In genomic region chr3:20366558-20367522, GRCm38 (mm10) we compare ENCODE assay signal across 9 mouse cellular contexts. TPM values are rescaled to one million over a fixed set of nuclear protein-coding genes. Genes with fewer than 3 reads are reported as not detected.
A peak's percentile ranks its signal among the peaks of the same experiment; 100 is the strongest.
DNase-seq lines count a peak whose midpoint lies in the region; ATAC-seq and TF ChIP-seq lines count a peak whose summit lies in the region.
"Had no signal": no experiment of that assay in that cellular context is flagged by ENCODE, and none has a peak within 500 bp of the region (broad histone marks: within the 10 kb centered on the region; RNA-seq: fewer than 3 reads in every experiment).

Gene Agtr1b, minus strand, starts transcription at chr3:20367177.

- no peak for TF ChIP-seq CTCF in cerebellum, adult 2 months (IDR thresholded peaks at IDR 0.05; ENCODE audit: borderline replicate concordance, insufficient read depth, low read depth, low read length)

- no peaks in the 10 kb centered on the region for H3K9me3 ChIP-seq in lung, embryonic 16.5 days (ENCODE audit: control insufficient read depth, low read length)
- H3K9me3 ChIP-seq in heart, embryonic 16.5 days (replicated peaks; ENCODE audit: control insufficient read depth, low read length): no peaks in the 10 kb centered on the region
- no peaks in the 10 kb centered on the region for H3K9me3 ChIP-seq in stomach, embryonic 15.5 days

- no peak for TF ChIP-seq POLR2A in cerebellum, adult 2 months (IDR thresholded peaks at IDR 0.05; ENCODE audit: borderline replicate concordance, insufficient read depth, low read length)

- H3K27me3 ChIP-seq in cerebellum, adult 2 months (ENCODE audit: control insufficient read depth, insufficient read depth, low read length): no peaks in the 10 kb centered on the region
- H3K27me3 ChIP-seq in lung, embryonic 16.5 days (ENCODE audit: control insufficient read depth, insufficient read depth, low read depth, low read length): no peaks in the 10 kb centered on the region
- H3K27me3 ChIP-seq in heart, embryonic 16.5 days (ENCODE audit: control insufficient read depth, insufficient read depth, low read length): no peaks in the 10 kb centered on the region
- H3K27me3 ChIP-seq in stomach, embryonic 15.5 days (replicated peaks): no peaks in the 10 kb centered on the region

- 7% methylated on average over 19 of the region's 19 CpGs for WGBS in cerebellum, adult 2 months
- 11% methylated on average over 19 of the region's 19 CpGs for WGBS in lung, embryonic 16.5 days
- WGBS in heart, embryonic 16.5 days: 10% methylated on average over 19 of the region's 19 CpGs
- WGBS in stomach, embryonic 15.5 days: 9% methylated on average over 19 of the region's 19 CpGs

- DNase-seq in cerebellum, postnatal 14 days: peak; percentile 26 to 29
- no peak for DNase-seq in cerebellum, adult 2 months
- no peak for DNase-seq in lung, postnatal 36 days
- peak; percentile 32 for DNase-seq in lung, postnatal 10 days

- ATAC-seq in lung, embryonic 16.5 days (ENCODE audit: low read depth): peak; percentile 95
- 0 out of 2 replicates have a peak, but pooled peaks have one; percentile 49 for ATAC-seq in heart, embryonic 16.5 days (replicated peaks; ENCODE audit: extremely low read depth, insufficient read depth, low FRiP score)
- peak; percentile 81 for ATAC-seq in stomach, embryonic 15.5 days (ENCODE audit: insufficient read depth, low FRiP score, low read depth)
- ATAC-seq in erythroid progenitor cell, adult 5-6 weeks (replicated peaks; ENCODE audit: low FRiP score, poor library complexity, severe bottlenecking): no peak

- no peak within 1 kb of the TSS for H3K27ac ChIP-seq in cerebellum, adult 2 months (ENCODE audit: insufficient read depth, low read length)
- 0 out of 2 replicates have a peak within 1 kb of the TSS, but pooled peaks have one; percentile 43 for H3K27ac ChIP-seq in lung, embryonic 16.5 days (ENCODE audit: low read length)
- no peak within 1 kb of the TSS for H3K27ac ChIP-seq in heart, embryonic 16.5 days (ENCODE audit: low read length)
- H3K27ac ChIP-seq in stomach, embryonic 15.5 days: peak within 1 kb of the TSS; percentile 61
- H3K27ac ChIP-seq: macrophage had no signal

- no peaks in the 10 kb centered on the region for H3K4me1 ChIP-seq in cerebellum, adult 2 months (ENCODE audit: control insufficient read depth, insufficient read depth, low read length)
- H3K4me1 ChIP-seq in lung, embryonic 16.5 days (replicated peaks; ENCODE audit: control insufficient read depth, insufficient read depth, low read length): no peaks in the 10 kb centered on the region
- no peaks in the 10 kb centered on the region for H3K4me1 ChIP-seq in heart, embryonic 16.5 days (ENCODE audit: control insufficient read depth, insufficient read depth, low read length)
- no peaks in the 10 kb centered on the region for H3K4me1 ChIP-seq in stomach, embryonic 15.5 days

- H3K4me3 ChIP-seq in cerebellum, adult 2 months (replicated peaks; ENCODE audit: insufficient read depth, low read depth, low read length): no peak within 1 kb of the TSS
- H3K4me3 ChIP-seq in lung, embryonic 16.5 days (ENCODE audit: low read length): peak within 1 kb of the TSS; percentile 47
- H3K4me3 ChIP-seq in heart, embryonic 16.5 days (ENCODE audit: low read length): peak within 1 kb of the TSS; percentile 38
- H3K4me3 ChIP-seq in stomach, embryonic 15.5 days (replicated peaks): peak within 1 kb of the TSS; percentile 33

- H3K36me3 ChIP-seq in lung, embryonic 16.5 days (ENCODE audit: control insufficient read depth, insufficient read depth, low read length): no peaks in the 10 kb centered on the region
- H3K36me3 ChIP-seq in heart, embryonic 16.5 days (ENCODE audit: control insufficient read depth, insufficient read depth): no peaks in the 10 kb centered on the region
- H3K36me3 ChIP-seq in stomach, embryonic 15.5 days: no peaks in the 10 kb centered on the region

- peak within 1 kb of the TSS; percentile 63 for H3K9ac ChIP-seq in lung, embryonic 16.5 days (ENCODE audit: low read length)
- H3K9ac ChIP-seq in heart, embryonic 16.5 days (ENCODE audit: low read length): 0 out of 2 replicates have a peak within 1 kb of the TSS, but pooled peaks have one; percentile 38
- H3K9ac ChIP-seq in stomach, embryonic 15.5 days: 0 out of 2 replicates have a peak within 1 kb of the TSS, but pooled peaks have one; percentile 29

- H3K4me2 ChIP-seq in lung, embryonic 16.5 days (ENCODE audit: low read depth, low read length): peak within 1 kb of the TSS; percentile 56
- H3K4me2 ChIP-seq in heart, embryonic 16.5 days (ENCODE audit: low read depth, low read length): peak within 1 kb of the TSS; percentile 62
- H3K4me2 ChIP-seq in stomach, embryonic 15.5 days: peak within 1 kb of the TSS; percentile 46

RNA-seq across cellular contexts. Expression of gene Agtr1b, which starts in this region (rescaled TPM):
- 0.08 and 0.10 TPM in 2 replicates for polyA plus RNA-seq in cerebellum, adult 2 months (2012; rRNA removed)
- polyA plus RNA-seq in lung, embryonic 16.5 days (2015; fragmentation: Nextera tagmentation; extraction: Ambion mirVana): 2.2 and 2.8 TPM in 2 replicates
- 0.31 TPM in 1 of 2 replicates, not detected in the other for polyA plus RNA-seq in heart, embryonic 16.5 days (2015; fragmentation: Nextera tagmentation; extraction: Ambion mirVana)
- 2.3 and 3.3 TPM in 2 replicates for polyA plus RNA-seq in stomach, embryonic 15.5 days (2015; fragmentation: Nextera tagmentation; extraction: Ambion mirVana)
- not detected in 2 replicates for total RNA-seq in erythroid progenitor cell, adult 5-6 weeks (2015; ENCODE audit: low replicate concordance)
- not detected in 2 replicates for total RNA-seq in erythroid progenitor cell, adult 5-6 weeks (2017; ENCODE audit: low replicate concordance)
- polyA plus RNA-seq: macrophage had no signal

Comparison
In these comparisons a context has a peak if more than half of its experiments do, and no peak if none do; other contexts are left out.
1. DNase-seq: peak in cerebellum, postnatal 14 days (2 of 2) and lung, postnatal 10 days (single experiment); none in cerebellum, adult 2 months (0 of 2) and lung, postnatal 36 days (single experiment).
2. Peak in ATAC-seq, H3K4me3 ChIP-seq, H3K9ac ChIP-seq and H3K4me2 ChIP-seq in heart, embryonic 16.5 days; RNA of the gene not detected or under 1 TPM.
3. H3K27ac ChIP-seq: peak in lung, embryonic 16.5 days (single experiment) and stomach, embryonic 15.5 days (single experiment); none in cerebellum, adult 2 months (single experiment) and heart, embryonic 16.5 days (single experiment).
4. Peak in every context shown above with its lines, with median percentiles within 50 percentile points of each other: H3K4me2 ChIP-seq and H3K9ac ChIP-seq.